Mouse (Mus musculus): ENCODE measurements around the gene Sin3a.

DNA sequence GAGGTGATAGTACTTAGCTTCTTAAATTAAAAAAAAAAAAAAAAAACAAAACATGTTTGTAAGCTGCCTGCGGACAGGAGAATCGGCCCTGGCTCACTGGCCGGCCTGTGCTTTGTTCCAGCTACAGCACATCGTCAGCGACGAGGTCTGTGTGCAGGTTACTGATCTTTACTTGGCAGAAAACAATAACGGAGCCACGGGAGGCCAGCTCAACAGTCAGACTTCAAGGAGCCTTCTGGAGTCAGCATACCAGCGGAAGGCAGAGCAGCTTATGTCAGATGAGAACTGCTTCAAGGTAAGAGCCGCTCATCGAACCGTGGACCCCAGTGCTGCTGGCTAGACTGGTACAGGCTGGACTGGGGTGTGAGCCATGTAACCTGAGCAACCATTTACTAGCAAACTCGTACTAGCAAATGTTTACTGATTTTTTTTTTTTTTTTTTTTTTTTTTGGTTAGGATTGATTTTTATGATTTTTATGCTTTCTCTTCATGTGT, 45.5 kb downstream of the Sin3a start:
- no peak for TF ChIP-seq CTCF (IDR thresholded peaks at IDR 0.05; ENCODE audit: extremely low read depth, insufficient read depth, insufficient read length, insufficient replicate concordance)
- TF ChIP-seq POLR2A (IDR thresholded peaks at IDR 0.05; ENCODE audit: low read depth, low read length) = no peak

All from spleen, adult 2 months (tissue).